Mouse (Mus musculus) adrenal gland, postnatal 25 days (tissue): Measurements from ENCODE around the gene Myoz1. TPM values are rescaled to one million over a fixed set of nuclear protein-coding genes. Genes with fewer than 3 reads are reported as not detected.
A peak's percentile ranks its signal among the peaks of the same experiment; 100 is the strongest.
"Not testable (repeated sequence)": the region's sequence is repeated elsewhere in the genome, so short reads cannot be mapped to it uniquely, and the experiment has no call there.

ENCODE experiments used
- DNase-seq: peaks from one replicate; pipeline ENCODE4 v3.0.0; 2021; ENCODE audit warnings: mixed read lengths
- long read RNA-seq: library from polyadenylated mRNA; stranded (forward); transcript quantifications from one replicate; pipeline ENCODE4 v2.0.0, GENCODE M21; 2021
- total RNA-seq: library from RNA; stranded (reverse); gene quantifications from 2 replicates; pipeline ENCODE4 v1.2.3, GENCODE M21; 2021

Gene Myoz1
- not detected in 2 replicates for total RNA-seq
- long read RNA-seq = 0 reads

GRCm38 (mm10) chr14:20656361-20656760, at the start of gene Myoz1:
Gene Myoz1 (minus strand): TSS chr14:20656540.
- DNase-seq = no peak

DNA sequence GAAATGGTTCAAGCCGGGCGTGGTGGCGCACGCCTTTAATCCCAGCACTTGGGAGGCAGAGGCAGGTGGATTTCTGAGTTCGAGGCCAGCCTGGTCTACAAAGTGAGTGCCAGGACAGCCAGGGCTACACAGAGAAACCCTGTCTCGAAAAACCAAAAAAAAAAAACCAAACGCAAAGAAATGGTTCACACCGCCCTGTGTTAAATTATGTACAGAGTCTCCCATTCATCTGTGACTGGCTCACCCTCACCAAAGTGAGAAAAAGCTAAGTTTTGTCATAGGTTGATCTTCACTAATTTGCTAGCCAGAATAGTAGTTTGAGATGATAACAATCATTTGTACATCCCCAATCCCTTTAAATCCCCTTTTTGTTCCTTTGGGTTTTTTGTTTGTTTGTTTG, 47.1 kb upstream of the Myoz1 start:
- DNase-seq = not testable (repeated sequence)

- DNase-seq = peak; percentile 92
These were observed 46.5 kb upstream of the Myoz1 start, which contains the start of gene Chchd1 for GRCm38 (mm10) chr14:20702741-20703381. Gene Chchd1 (plus strand): TSS chr14:20703006.

DNA sequence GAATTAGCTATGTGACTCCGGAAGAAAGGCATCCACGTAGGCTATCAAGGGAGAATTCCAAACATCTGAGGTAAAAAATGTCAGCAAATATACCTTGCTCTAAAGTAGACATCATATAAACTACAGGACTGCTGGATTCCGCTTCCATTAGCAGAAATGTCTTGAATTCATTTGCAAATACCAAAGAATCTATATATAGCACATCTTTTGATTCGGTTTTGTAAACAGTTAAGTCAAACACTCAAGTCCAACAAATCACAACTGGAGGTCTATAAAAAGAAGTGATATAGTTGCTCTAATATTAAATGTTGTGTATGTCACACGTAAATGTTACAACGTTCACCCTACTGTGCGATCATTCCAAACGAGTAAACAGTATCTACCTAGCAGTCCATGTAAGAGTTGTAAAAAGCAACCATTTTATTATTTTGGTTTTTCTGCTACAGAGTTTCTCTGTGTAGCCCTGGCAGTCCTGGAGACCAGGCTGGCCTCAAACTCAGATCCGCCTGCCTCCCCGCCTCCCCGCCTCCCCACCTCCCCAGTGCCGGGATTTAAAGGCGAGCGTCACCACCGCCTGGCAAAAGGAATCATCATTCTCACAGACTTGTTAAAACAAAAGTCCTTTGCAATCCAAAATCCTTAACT, 45.9 kb upstream of the Myoz1 start:
- DNase-seq = no peak

DNA sequence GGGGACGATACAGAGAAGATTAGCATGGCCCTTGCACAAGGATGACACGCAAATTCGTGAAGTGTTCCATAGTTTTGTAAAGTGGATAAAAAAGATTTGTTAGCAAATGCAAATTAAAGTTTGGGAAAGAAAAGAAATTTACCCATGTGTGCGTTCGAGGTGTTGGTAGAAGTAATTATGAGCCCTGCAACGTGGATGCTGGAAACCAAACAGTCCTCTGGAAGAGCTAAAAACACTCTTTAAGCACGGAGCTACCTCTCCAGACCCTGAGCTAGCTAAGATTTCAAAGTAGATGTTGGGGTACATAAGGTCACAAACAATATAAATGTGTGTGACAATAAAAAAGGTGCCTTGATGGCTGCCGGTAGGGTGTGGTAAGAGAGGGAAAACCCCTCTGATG, 45.2 kb upstream of the Myoz1 start:
- DNase-seq = no peak

DNA sequence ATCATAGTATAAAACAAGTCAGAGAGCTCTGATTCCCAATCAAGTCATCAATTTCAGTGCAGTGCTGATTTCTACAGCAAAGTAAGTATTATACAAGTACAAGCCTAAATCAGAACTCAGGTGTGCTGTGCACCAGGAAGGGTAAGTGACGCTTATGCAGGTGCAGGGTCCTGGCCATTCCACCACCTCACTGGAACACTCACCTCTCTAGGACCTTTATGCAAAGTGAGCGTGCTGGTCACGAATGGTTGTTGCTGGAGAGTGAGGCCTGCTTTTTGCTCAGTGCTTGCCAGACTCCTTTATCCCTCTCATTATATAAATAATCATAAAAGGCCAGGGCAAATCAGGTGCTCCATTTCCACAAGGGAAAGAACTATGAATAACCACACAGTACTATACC, 44.0 kb upstream of the Myoz1 start:
- no peak for DNase-seq

- DNase-seq = no peak
These were observed 42.2 kb upstream of the Myoz1 start for GRCm38 (mm10) chr14:20698515-20698914.

DNA sequence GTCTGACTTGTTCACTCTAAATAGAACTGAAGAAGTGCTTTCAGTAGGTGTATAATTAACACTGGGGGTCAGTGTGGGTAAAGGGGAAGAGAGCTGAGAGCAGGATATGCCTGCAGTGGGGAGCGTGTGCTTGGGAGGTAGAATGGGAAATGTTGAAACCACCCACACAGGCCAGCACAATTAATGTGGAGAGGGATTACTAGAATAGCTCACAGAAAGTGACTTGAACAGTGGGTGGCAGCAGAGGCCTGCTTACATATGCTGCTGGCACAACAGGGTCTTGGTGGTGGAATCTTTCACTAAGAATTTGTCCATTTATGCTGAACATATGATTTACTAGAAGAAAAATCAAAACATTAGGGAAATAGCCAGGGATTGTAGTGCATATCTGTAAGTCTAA, 40.6 kb upstream of the Myoz1 start:
- DNase-seq = peak; percentile 38

GRCm38 (mm10) chr14:20695761-20696520, 39.6 kb upstream of the Myoz1 start:
- DNase-seq = no peak

DNA sequence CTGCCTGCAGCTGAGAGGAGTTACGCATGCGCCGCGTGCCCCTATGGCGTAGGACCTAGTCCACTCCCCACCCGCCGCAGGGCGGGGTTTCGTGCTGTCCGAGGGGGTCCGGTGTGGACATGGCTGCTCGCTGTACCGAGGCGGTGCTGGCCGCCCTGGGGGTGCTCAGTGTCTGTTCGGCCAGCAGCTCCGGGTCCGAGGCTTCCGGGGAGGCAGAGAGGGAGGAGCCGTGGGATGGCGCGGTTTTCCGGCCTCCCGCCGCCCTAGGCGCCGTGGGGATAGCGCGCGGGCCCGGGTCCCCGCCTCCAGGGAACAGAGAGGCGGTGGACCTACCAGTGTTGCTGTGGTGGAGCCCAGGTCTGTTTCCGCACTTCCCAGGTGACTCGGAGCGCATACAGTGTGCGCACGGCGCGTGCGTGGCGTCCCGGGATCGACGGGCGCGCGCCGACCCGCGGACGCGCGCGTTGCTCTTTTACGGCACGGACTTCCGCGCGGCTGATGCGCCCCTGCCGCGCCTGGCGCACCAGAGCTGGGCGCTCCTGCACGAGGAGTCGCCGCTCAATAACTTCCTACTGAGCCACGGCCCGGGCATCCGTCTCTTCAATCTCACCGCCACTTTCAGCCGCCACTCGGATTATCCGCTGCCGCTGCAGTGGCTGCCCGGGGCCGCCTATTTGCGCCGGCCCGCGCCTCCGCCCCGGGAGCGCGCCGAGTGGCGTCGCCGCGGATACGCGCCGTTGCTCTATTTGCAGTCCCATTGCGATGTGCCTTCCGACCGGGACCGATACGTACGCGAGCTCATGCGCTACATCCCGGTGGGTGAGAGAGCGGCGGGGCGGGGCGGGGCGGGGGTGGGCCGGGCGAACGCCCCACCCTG, 38.8 kb upstream of the Myoz1 start, which contains the start of gene Fut11:
Fut11 (plus strand) TSS at position 85 of the 877 bp plus-strand sequence.
- peak; percentile 91 for DNase-seq

- DNase-seq = no peak
These were observed 38.0 kb upstream of the Myoz1 start for GRCm38 (mm10) chr14:20694185-20694883.

- DNase-seq = no peak
These were observed 37.3 kb upstream of the Myoz1 start for GRCm38 (mm10) chr14:20693589-20694101.

- DNase-seq = no peak
These were observed 35.4 kb upstream of the Myoz1 start for GRCm38 (mm10) chr14:20691772-20692171.

DNA sequence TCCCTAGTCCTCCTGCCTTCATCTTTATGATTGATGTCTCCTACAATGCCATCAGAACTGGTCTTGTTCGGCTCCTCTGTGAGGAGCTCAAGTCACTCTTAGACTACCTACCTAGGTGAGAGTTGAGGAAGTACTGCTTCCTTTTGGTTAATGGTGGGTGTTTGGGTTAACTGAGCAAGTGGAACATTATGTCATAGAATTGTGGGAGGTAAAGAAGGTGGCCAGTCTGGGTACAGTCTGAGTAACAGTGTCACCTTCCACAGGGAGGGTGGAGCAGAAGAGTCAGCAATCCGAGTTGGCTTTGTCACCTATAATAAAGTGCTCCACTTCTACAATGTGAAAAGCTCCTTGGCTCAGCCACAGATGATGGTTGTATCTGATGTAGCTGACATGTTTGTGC, 32.7 kb upstream of the Myoz1 start:
- no peak for DNase-seq

DNA sequence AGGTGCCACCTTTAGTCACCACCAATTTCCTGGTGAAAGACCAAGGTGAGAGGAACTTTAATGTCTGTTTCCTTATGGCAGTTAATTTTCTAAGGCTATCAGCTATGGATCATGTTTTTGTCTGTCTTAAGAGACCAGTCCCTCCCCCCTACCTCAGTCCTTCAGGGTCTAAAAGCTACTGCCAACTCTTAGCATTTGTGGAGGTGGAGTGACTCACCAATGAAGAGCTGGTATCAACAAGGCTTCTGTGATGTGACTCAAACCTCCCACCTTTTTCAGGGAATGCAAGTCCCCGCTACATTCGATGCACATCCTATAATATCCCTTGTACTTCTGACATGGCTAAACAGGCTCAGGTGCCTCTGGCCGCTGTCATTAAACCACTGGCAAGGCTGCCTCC, 30.2 kb upstream of the Myoz1 start:
- DNase-seq = no peak

DNA sequence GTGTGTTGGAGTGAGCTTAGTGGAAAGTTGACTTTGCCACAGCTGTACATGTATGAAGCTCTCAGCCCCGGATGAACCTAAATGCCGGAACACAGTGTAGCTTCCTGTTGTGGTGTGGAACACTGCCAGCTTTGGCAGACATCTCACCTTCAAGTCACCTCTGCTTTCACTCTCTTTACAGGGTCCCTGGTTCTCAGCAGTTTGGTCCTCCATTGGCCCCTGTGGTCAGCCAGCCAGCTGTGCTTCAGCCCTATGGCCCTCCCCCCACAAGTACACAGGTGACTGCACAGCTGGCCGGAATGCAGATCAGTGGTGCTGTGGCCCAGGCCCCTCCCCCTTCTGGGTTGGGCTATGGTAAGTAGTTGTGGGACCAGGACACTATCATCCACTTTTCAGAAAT, 26.2 kb upstream of the Myoz1 start:
- no peak for DNase-seq

GRCm38 (mm10) chr14:20681742-20682141, 25.4 kb upstream of the Myoz1 start:
- no peak for DNase-seq

GRCm38 (mm10) chr14:20677906-20678305, 21.6 kb upstream of the Myoz1 start:
- no peak for DNase-seq

- peak; percentile 100 for DNase-seq
These were observed 17.9 kb upstream of the Myoz1 start, which contains the start of gene Sec24c for GRCm38 (mm10) chr14:20674064-20674833. Gene Sec24c (plus strand): TSS chr14:20674308.

- DNase-seq = no peak
These were observed 17.4 kb upstream of the Myoz1 start for GRCm38 (mm10) chr14:20673735-20674063.

DNA sequence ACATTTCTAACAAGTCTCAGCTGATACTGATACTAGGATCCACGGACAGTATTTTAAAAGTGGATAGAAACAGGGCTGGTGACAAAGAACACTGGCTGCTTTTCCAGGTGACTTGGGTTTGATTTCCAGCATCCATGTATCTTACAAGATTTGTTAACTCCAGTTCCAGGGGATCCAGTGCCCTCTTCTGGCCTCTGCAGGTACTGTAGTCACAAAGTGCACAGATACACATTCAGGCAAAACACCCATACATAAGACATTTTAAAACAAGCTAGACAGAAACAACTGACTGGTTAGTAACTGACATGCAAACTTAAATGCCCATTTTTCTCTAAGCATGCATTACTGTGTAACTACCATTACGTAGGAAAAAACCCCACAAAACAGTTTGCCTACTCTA, 16.6 kb upstream of the Myoz1 start:
- no peak for DNase-seq
